Mouse (Mus musculus) heart, adult 2 months (tissue): ENCODE data around the gene Myo9b.

Experiments
- CTCF ChIP-seq: fragments of 200-600 bp; IDR thresholded peaks from 2 replicates; pipeline ENCODE4 v1.8.1; 2022; ENCODE audit warnings: antibody characterized with exemption, mild to moderate bottlenecking, moderate library complexity
- EP300 ChIP-seq: fragments of 200-500 bp; IDR thresholded peaks from 2 replicates; pipeline ENCODE4 v1.6.1; 2011; ENCODE audit warnings: low read depth, low read length, control low read depth; ENCODE audit not compliant: insufficient read depth

- no peak for TF ChIP-seq CTCF
- TF ChIP-seq EP300: no peak
These were observed 96.7 kb downstream of the Myo9b start for GRCm38 (mm10) chr8:71369040-71369718.
